Comparison of ENCODE assay signal across 20 mouse cellular contexts in the genomic region with DNA sequence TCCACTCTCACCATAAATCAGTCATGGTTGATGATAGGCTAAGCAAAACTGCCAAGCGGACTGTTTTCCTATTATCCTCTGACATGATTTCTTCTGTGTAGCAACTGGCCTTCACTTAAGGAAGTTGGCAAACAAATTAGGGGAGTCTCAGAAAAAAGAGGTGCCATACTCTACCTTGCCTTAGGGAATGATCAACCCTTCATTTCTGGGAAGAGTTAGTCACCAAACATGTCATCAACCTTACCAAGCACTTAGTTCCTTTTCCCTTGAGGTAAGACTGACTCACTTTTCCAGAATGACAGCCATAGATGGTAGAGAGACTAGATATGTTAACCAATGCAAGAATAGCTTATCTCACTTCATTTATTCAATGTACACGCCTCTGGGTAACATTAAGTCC.
A peak's percentile ranks its signal among the peaks of the same experiment; 100 is the strongest.
DNase-seq lines count a peak whose midpoint lies in the region; ATAC-seq and TF ChIP-seq lines count a peak whose summit lies in the region.
"Had no signal": no experiment of that assay in that cellular context is flagged by ENCODE, and none has a peak within 500 bp of the region (broad histone marks: within the 10 kb centered on the region; RNA-seq: fewer than 3 reads in every experiment).

No protein-coding gene starts in this region.

- H3K4me3 ChIP-seq in limb, embryonic 14.5 days (replicated peaks; ENCODE audit: low read length) = no peak overlapping the region
- no peak overlapping the region for H3K4me3 ChIP-seq in limb, embryonic 10.5 days
- H3K4me3 ChIP-seq: embryonic facial prominence, embryonic 10.5 days; embryonic facial prominence, embryonic 12.5 days; forebrain, embryonic 10.5 days; forebrain, embryonic 12.5 days had no signal

- H3K9ac ChIP-seq in limb, embryonic 14.5 days (ENCODE audit: low read depth, low read length, severe bottlenecking) = no peak overlapping the region
- H3K9ac ChIP-seq: embryonic facial prominence, embryonic 12.5 days; forebrain, embryonic 12.5 days had no signal

- peak; percentile 43 for DNase-seq in limb, embryonic 14.5 days (ENCODE audit: low spot score)
- DNase-seq in limb, embryonic 10.5 days (ENCODE audit: low spot score) = no peak
- peak; percentile 76 for DNase-seq in fat pad, adult 2 months (ENCODE audit: extremely low read depth, low read depth, low spot score)
- no peak for DNase-seq in adrenal gland, adult 8-10 months
- DNase-seq in urinary bladder, adult 18-20 months (ENCODE audit: low spot score in 2 of 2) = no peak
- DNase-seq: adrenal gland, postnatal 10 days; adrenal gland, postnatal 25 days; cerebellum, adult 11-12 months; cerebellum, adult 2 months; cerebellum, adult 9-10 months; cerebellum, postnatal 10 days; cerebellum, postnatal 25 days had no signal

- H3K36me3 ChIP-seq in limb, embryonic 14.5 days (ENCODE audit: control insufficient read depth, insufficient read depth, low read length) = no peaks in the 10 kb centered on the region
- no peaks in the 10 kb centered on the region for H3K36me3 ChIP-seq in limb, embryonic 10.5 days
- H3K36me3 ChIP-seq: embryonic facial prominence, embryonic 10.5 days; embryonic facial prominence, embryonic 12.5 days; forebrain, embryonic 10.5 days; forebrain, embryonic 12.5 days had no signal

- no peaks in the 10 kb centered on the region for H3K4me1 ChIP-seq in limb, embryonic 14.5 days (ENCODE audit: control insufficient read depth, insufficient read depth, low read length)
- H3K4me1 ChIP-seq in limb, embryonic 10.5 days = no peaks in the 10 kb centered on the region
- H3K4me1 ChIP-seq: embryonic facial prominence, embryonic 10.5 days; embryonic facial prominence, embryonic 12.5 days; forebrain, embryonic 10.5 days; forebrain, embryonic 12.5 days had no signal

- TF ChIP-seq POLR2A in limb, embryonic 14.5 days (IDR thresholded peaks at IDR 0.05; ENCODE audit: borderline replicate concordance, extremely low read depth, insufficient read depth, insufficient read length) = no peak

- H3K9me3 ChIP-seq in limb, embryonic 14.5 days (ENCODE audit: control insufficient read depth, low read length) = no peaks in the 10 kb centered on the region
- H3K9me3 ChIP-seq in limb, embryonic 10.5 days (replicated peaks) = no peaks in the 10 kb centered on the region
- H3K9me3 ChIP-seq: embryonic facial prominence, embryonic 10.5 days; embryonic facial prominence, embryonic 12.5 days; forebrain, embryonic 10.5 days; forebrain, embryonic 12.5 days had no signal

- no peaks in the 10 kb centered on the region for H3K27me3 ChIP-seq in limb, embryonic 14.5 days (ENCODE audit: control insufficient read depth, insufficient read depth, low read length)
- H3K27me3 ChIP-seq in limb, embryonic 10.5 days (ENCODE audit: low read depth, poor library complexity, severe bottlenecking) = no peaks in the 10 kb centered on the region
- H3K27me3 ChIP-seq: embryonic facial prominence, embryonic 12.5 days; forebrain, embryonic 12.5 days had no signal

- no peak overlapping the region for H3K4me2 ChIP-seq in limb, embryonic 14.5 days (replicated peaks; ENCODE audit: low read depth, low read length, severe bottlenecking)
- H3K4me2 ChIP-seq: embryonic facial prominence, embryonic 12.5 days; forebrain, embryonic 12.5 days had no signal

- WGBS in limb, embryonic 14.5 days = 67% methylated on average over 2 of the region's 2 CpGs
- WGBS in limb, embryonic 10.5 days = 85% methylated on average over 2 of the region's 2 CpGs

- no peak overlapping the region for H3K27ac ChIP-seq in limb, embryonic 14.5 days (replicated peaks; ENCODE audit: low read depth, low read length)
- no peak overlapping the region for H3K27ac ChIP-seq in limb, embryonic 10.5 days
- H3K27ac ChIP-seq: embryonic facial prominence, embryonic 10.5 days; embryonic facial prominence, embryonic 12.5 days; forebrain, embryonic 10.5 days; forebrain, embryonic 12.5 days had no signal

- no peak for ATAC-seq in limb, embryonic 14.5 days (ENCODE audit: low FRiP score, low read depth)
- ATAC-seq: activated CD4-positive, CD25-positive, alpha-beta regulatory T cell, adult 4 months; forebrain, embryonic 14.5 days; forebrain, embryonic 16.5 days; Patski had no signal

Comparison
In these comparisons a context has a peak if more than half of its experiments do, and no peak if none do; other contexts are left out.
1. DNase-seq: peak in limb, embryonic 14.5 days (single experiment) and fat pad, adult 2 months (single experiment); none in limb, embryonic 10.5 days (single experiment), adrenal gland, adult 8-10 months (single experiment) and urinary bladder, adult 18-20 months (0 of 2).